Mouse (Mus musculus): ENCODE results near the gene Dusp14. TPM values are rescaled to one million over a fixed set of nuclear protein-coding genes. Genes with fewer than 3 reads are reported as not detected.

Dusp14 gene
- polyA plus RNA-seq, 1 experiment from 2014 or later: 45.6 TPM

DNA sequence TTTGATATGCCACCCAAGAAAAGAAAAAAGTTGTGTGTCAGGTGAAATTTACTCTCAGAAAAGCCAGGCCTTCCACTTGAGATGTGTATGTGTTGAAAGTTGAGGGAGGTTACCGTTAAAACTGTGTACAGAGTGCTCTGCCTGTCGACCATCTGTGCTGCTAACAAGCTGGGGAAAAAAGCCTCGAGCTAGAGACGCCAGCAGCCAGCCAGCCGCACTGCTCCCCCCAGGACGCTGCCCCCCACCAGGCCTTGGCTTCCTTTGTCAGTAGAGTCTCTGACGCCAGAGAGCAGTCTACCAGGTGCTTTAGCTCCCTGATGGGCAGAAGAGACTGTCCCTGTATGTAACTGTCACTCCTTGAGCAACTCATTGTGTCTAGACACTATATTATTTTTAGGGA lies 56.0 kb downstream of the Dusp14 start:
- WGBS: 48% methylated on average over 7 of the region's 7 CpGs
- Histone ChIP-seq H3K4me3 (replicated peaks; ENCODE audit: low read depth, low read length) (no peak overlapping the region), H3K9me3 (replicated peaks; ENCODE audit: low read length) (no peaks in the 10 kb centered on the region), H3K27me3 (ENCODE audit: insufficient read depth, low read length) (no peaks in the 10 kb centered on the region), H3K27ac (no peak overlapping the region), H3K4me1 (replicated peaks; ENCODE audit: insufficient read depth, low read length) (0 out of 2 replicates have a peak, but pooled peaks cover 4% of the 10 kb centered on the region), H3K36me3 (ENCODE audit: insufficient read depth, low read length) (peaks cover 22% of the 10 kb centered on the region), H3K9ac (ENCODE audit: low read depth, low read length) (no peak overlapping the region), H3K4me2 (ENCODE audit: low read length) (no peak overlapping the region)
- ATAC-seq (replicated peaks; ENCODE audit: low FRiP score, low read depth): no peak
- TF ChIP-seq CTCF (IDR thresholded peaks at IDR 0.05; ENCODE audit: low read depth): no peak
- DNase-seq (ENCODE audit: low spot score): no peak

DNA sequence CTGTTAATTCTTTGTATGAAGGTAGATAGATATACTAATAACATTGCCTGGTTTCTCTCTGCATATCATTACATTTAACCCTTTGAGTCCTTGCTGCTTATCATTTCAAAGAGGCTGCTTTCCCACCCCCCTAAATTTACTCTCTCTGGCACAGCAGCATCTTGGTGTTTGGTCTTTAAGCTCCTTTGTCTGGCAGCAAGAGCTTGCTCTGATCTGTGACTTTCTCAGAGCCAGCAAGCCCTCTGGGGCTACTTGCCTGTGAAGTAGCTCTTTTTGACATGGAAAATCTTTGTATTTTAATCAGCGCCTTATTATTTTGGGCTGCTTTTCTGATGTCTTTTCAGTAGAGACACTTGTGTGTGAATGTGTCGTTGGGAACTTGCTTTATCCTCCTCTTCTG lies 57.5 kb downstream of the Dusp14 start:
- Histone ChIP-seq H3K27ac (no peak overlapping the region), H3K9ac (ENCODE audit: low read depth, low read length) (no peak overlapping the region), H3K4me1 (replicated peaks; ENCODE audit: insufficient read depth, low read length) (0 out of 2 replicates have a peak, but pooled peaks cover 1% of the 10 kb centered on the region), H3K9me3 (replicated peaks; ENCODE audit: low read length) (no peaks in the 10 kb centered on the region), H3K36me3 (ENCODE audit: insufficient read depth, low read length) (peaks cover 24% of the 10 kb centered on the region), H3K4me3 (replicated peaks; ENCODE audit: low read depth, low read length) (no peak overlapping the region), H3K27me3 (ENCODE audit: insufficient read depth, low read length) (no peaks in the 10 kb centered on the region), H3K4me2 (ENCODE audit: low read length) (no peak overlapping the region)
- 79% methylated on average over 2 of the region's 2 CpGs for WGBS
- ATAC-seq (replicated peaks; ENCODE audit: low FRiP score, low read depth) (no peak), DNase-seq (ENCODE audit: low spot score) (no peak)
- no peak for TF ChIP-seq CTCF (IDR thresholded peaks at IDR 0.05; ENCODE audit: low read depth)

DNA sequence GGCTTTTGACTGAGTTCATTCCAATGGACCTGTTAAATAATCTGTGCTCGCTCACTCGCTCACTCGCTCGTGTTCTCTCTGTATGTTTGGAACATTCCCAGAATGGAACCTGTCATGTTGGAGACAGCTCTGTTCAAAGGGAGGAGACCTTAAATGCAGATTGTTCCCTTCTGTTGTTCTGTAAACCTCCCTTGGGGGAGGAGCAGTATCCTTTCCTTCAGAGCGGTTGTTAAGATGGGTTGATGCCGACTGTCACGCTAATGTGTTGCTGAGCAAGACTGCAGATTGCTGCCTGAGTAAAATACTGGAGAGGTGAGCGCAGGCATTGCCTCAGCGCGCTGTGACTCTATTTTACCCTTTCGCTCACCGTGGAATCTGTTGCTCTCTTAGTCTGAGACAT lies 58.0 kb downstream of the Dusp14 start:
- no peak overlapping the region for H3K4me3 ChIP-seq (replicated peaks; ENCODE audit: low read depth, low read length)
- H3K9me3 ChIP-seq (replicated peaks; ENCODE audit: low read length): no peaks in the 10 kb centered on the region
- H3K27me3 ChIP-seq (ENCODE audit: insufficient read depth, low read length): no peaks in the 10 kb centered on the region
- peaks cover 26% of the 10 kb centered on the region for H3K36me3 ChIP-seq (ENCODE audit: insufficient read depth, low read length)
- TF ChIP-seq CTCF (IDR thresholded peaks at IDR 0.05; ENCODE audit: low read depth): no peak
- ATAC-seq (replicated peaks; ENCODE audit: low FRiP score, low read depth): no peak
- no peak overlapping the region for H3K4me2 ChIP-seq (ENCODE audit: low read length)
- no peak overlapping the region for H3K27ac ChIP-seq
- H3K9ac ChIP-seq (ENCODE audit: low read depth, low read length): no peak overlapping the region
- H3K4me1 ChIP-seq (replicated peaks; ENCODE audit: insufficient read depth, low read length): no peaks in the 10 kb centered on the region
- no peak for DNase-seq (ENCODE audit: low spot score)
- WGBS: 34% methylated on average over 12 of the region's 12 CpGs

DNA sequence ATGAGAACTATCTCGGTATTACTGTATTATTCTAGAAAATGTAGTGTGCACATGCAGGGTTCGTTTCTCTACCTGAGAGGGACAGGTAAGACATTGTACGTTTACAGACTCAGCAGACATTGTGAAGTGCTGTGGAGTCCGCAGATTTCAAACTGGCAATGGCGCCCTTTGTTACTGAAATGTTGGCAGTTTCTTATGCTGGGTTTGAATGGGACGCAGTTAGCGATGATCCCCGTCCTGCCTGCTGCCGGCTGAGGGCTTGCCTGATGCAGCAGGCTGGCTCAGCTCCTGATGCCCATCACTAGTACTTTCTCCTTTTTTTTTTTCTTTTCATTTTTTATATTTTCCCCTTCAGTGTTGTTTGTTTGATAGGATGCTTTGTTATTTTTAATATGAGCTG lies 58.6 kb downstream of the Dusp14 start:
- no peak overlapping the region for H3K4me3 ChIP-seq (replicated peaks; ENCODE audit: low read depth, low read length)
- no peaks in the 10 kb centered on the region for H3K27me3 ChIP-seq (ENCODE audit: insufficient read depth, low read length)
- peaks cover 29% of the 10 kb centered on the region for H3K36me3 ChIP-seq (ENCODE audit: insufficient read depth, low read length)
- no peak for TF ChIP-seq CTCF (IDR thresholded peaks at IDR 0.05; ENCODE audit: low read depth)
- no peak overlapping the region for H3K27ac ChIP-seq
- H3K9me3 ChIP-seq (replicated peaks; ENCODE audit: low read length): no peaks in the 10 kb centered on the region
- no peak overlapping the region for H3K4me2 ChIP-seq (ENCODE audit: low read length)
- WGBS: 89% methylated on average over 9 of the region's 9 CpGs
- no peak for DNase-seq (ENCODE audit: low spot score)
- no peaks in the 10 kb centered on the region for H3K4me1 ChIP-seq (replicated peaks; ENCODE audit: insufficient read depth, low read length)
- ATAC-seq (replicated peaks; ENCODE audit: low FRiP score, low read depth): no peak
- no peak overlapping the region for H3K9ac ChIP-seq (ENCODE audit: low read depth, low read length)

DNA sequence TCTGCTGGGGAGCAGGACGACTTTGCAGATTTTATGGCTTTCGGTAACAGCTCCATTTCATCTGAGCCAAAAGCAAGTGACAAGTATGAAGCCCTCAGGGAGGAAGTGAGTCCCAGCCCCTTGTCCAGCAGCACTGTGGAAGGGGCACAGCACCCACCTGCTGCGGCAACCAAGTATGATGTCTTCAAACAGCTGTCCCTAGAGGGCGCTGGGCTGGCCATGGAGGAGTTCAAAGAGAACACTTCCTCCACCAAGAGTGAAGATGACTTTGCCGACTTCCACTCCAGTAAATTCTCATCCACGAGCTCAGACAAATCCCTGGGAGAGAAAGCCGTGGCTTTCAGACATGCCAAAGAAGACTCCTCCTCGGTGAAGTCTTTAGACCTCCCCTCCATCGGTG lies 60.1 kb downstream of the Dusp14 start:
- ATAC-seq (replicated peaks; ENCODE audit: low FRiP score, low read depth) (no peak), DNase-seq (ENCODE audit: low spot score) (no peak)
- no peak overlapping the region for H3K4me3 ChIP-seq (replicated peaks; ENCODE audit: low read depth, low read length)
- H3K36me3 ChIP-seq (ENCODE audit: insufficient read depth, low read length): peaks cover 29% of the 10 kb centered on the region
- H3K27me3 ChIP-seq (ENCODE audit: insufficient read depth, low read length): no peaks in the 10 kb centered on the region
- H3K9me3 ChIP-seq (replicated peaks; ENCODE audit: low read length): no peaks in the 10 kb centered on the region
- no peak overlapping the region for H3K9ac ChIP-seq (ENCODE audit: low read depth, low read length)
- peak; percentile 13; the same call in 1 of the 2 replicates for TF ChIP-seq CTCF (IDR thresholded peaks at IDR 0.05; ENCODE audit: low read depth)
- H3K4me2 ChIP-seq (ENCODE audit: low read length): no peak overlapping the region
- H3K27ac ChIP-seq: no peak overlapping the region
- 81% methylated on average over 9 of the region's 9 CpGs for WGBS
- H3K4me1 ChIP-seq (replicated peaks; ENCODE audit: insufficient read depth, low read length): no peaks in the 10 kb centered on the region

DNA sequence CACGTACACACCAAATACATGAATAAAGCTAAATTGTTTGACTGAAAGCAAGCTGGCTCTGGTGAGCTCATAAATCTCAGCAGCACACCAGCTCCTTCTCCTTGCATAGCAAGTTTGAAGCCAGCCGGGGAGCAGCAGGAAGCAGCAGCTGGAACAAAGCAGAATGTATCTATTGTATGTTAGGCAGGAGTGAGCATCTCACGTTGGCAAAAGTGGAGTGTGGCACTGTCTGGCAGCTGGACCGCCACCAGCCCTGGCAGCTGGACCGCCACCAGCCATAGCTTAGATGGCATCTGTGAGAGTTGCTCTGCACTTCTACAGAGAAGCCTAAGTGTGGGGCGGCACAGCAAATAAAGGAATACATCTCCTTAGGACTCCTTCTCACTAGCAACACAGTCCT lies 65.1 kb downstream of the Dusp14 start:
- H3K4me2 ChIP-seq (ENCODE audit: low read length): no peak overlapping the region
- H3K4me1 ChIP-seq (replicated peaks; ENCODE audit: insufficient read depth, low read length): no peaks in the 10 kb centered on the region
- peaks cover 27% of the 10 kb centered on the region for H3K36me3 ChIP-seq (ENCODE audit: insufficient read depth, low read length)
- H3K4me3 ChIP-seq (replicated peaks; ENCODE audit: low read depth, low read length): no peak overlapping the region
- no peak overlapping the region for H3K27ac ChIP-seq
- H3K9me3 ChIP-seq (replicated peaks; ENCODE audit: low read length): no peaks in the 10 kb centered on the region
- no peak for ATAC-seq (replicated peaks; ENCODE audit: low FRiP score, low read depth)
- WGBS: 87% methylated on average over 6 of the region's 6 CpGs
- DNase-seq (ENCODE audit: low spot score): no peak
- no peak for TF ChIP-seq CTCF (IDR thresholded peaks at IDR 0.05; ENCODE audit: low read depth)
- H3K9ac ChIP-seq (ENCODE audit: low read depth, low read length): no peak overlapping the region
- no peaks in the 10 kb centered on the region for H3K27me3 ChIP-seq (ENCODE audit: insufficient read depth, low read length)

DNA sequence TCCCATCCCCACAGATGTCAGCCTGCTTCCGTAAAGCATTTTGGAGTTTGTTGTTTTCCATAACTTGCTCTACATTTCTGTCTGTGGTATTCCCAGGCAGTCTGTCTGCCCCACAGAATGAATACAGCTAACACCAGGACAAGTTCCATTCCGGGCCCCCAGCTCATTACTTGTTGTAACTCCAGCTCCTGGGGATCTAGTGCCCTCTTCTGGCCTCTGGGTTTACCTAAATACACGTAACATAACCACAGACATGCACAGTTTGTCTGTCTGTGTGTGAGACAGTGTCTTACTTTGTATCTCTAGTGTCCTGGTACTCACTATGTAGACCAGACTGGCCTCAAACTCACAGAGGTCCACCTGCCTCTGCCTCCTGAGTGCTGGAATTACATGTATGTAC lies 67.8 kb downstream of the Dusp14 start:
- H3K4me3 ChIP-seq (replicated peaks; ENCODE audit: low read depth, low read length): no peak overlapping the region
- H3K9ac ChIP-seq (ENCODE audit: low read depth, low read length): no peak overlapping the region
- peaks cover 29% of the 10 kb centered on the region for H3K36me3 ChIP-seq (ENCODE audit: insufficient read depth, low read length)
- no peaks in the 10 kb centered on the region for H3K4me1 ChIP-seq (replicated peaks; ENCODE audit: insufficient read depth, low read length)
- WGBS: 91% methylated on average over 3 of the region's 3 CpGs
- TF ChIP-seq CTCF (IDR thresholded peaks at IDR 0.05; ENCODE audit: low read depth): peak; percentile 41
- ATAC-seq (replicated peaks; ENCODE audit: low FRiP score, low read depth) (no peak), DNase-seq (ENCODE audit: low spot score) (peak; percentile 21)
- no peaks in the 10 kb centered on the region for H3K27me3 ChIP-seq (ENCODE audit: insufficient read depth, low read length)
- H3K9me3 ChIP-seq (replicated peaks; ENCODE audit: low read length): no peaks in the 10 kb centered on the region
- H3K27ac ChIP-seq: no peak overlapping the region
- no peak overlapping the region for H3K4me2 ChIP-seq (ENCODE audit: low read length)

Measured in kidney, postnatal 0 days (tissue).